Comparison of ENCODE assay signal across 1 mouse cellular context in genomic region chr2:20969201-20970200, GRCm38 (mm10).
TF ChIP-seq lines count a peak whose summit lies in the region.

No protein-coding gene starts in this region.

TF ChIP-seq in MEL, 35 proteins besides CTCF, POLR2A, EP300 and RAD21 (continued from another document):
- 0 out of 2 replicates have a peak, but pooled peaks have one; percentile 60 for TF ChIP-seq POLR2AphosphoS2 (IDR thresholded peaks at IDR 0.05; ENCODE audit: low read length)
- no peak for TF ChIP-seq SMC3 (IDR thresholded peaks at IDR 0.05; ENCODE audit: low read depth, low read length)
- TF ChIP-seq KAT2A (conservative IDR thresholded peaks at IDR 0.05; ENCODE audit: low read depth, low read length), result no peak
- TF ChIP-seq MXI1 (IDR thresholded peaks at IDR 0.05; ENCODE audit: low read depth, low read length), result no peak; the same call in none of the 2 replicates
- no peak for TF ChIP-seq MYC (IDR thresholded peaks at IDR 0.05; ENCODE audit: low read depth, low read length)
